Mouse (Mus musculus): ENCODE results near the gene Rps15. TPM values are rescaled to one million over a fixed set of nuclear protein-coding genes. Genes with fewer than 3 reads are reported as not detected.

The Rps15 gene
- polyA plus RNA-seq, 1 experiment from 2014 or later = 741 TPM

- DNase-seq (ENCODE audit: low spot score) = no peak
- TF ChIP-seq CTCF (IDR thresholded peaks at IDR 0.05) = no peak
- TF ChIP-seq EP300 (IDR thresholded peaks at IDR 0.05) = no peak
- 91% methylated on average over 26 of the region's 26 CpGs for WGBS
These were observed 37.6 kb upstream of the Rps15 start for GRCm38 (mm10) chr10:80254331-80255297.

GRCm38 (mm10) chr10:80255881-80256535 lies 36.2 kb upstream of the Rps15 start:
- peaks cover 5% of the 10 kb centered on the region; the same call in 1 of the 2 replicates for H3K4me1 ChIP-seq (ENCODE audit: insufficient read depth, low read depth, low read length)
- ATAC-seq (no peak), DNase-seq (ENCODE audit: low spot score) (peak; percentile 9)
- H3K9ac ChIP-seq (replicated peaks; ENCODE audit: low read depth) = no peak overlapping the region
- WGBS = 85% methylated on average over 5 of the region's 5 CpGs
- TF ChIP-seq CTCF (IDR thresholded peaks at IDR 0.05) = peak; percentile 37
- TF ChIP-seq EP300 (IDR thresholded peaks at IDR 0.05) = no peak
- H3K27me3 ChIP-seq (replicated peaks; ENCODE audit: insufficient read depth, low read length) = no peaks in the 10 kb centered on the region
- no peak overlapping the region for H3K27ac ChIP-seq (ENCODE audit: low read length)
- no peak overlapping the region for H3K4me2 ChIP-seq (replicated peaks; ENCODE audit: low read depth, low read length)
- peaks cover 22% of the 10 kb centered on the region; the same call in 1 of the 2 replicates for H3K36me3 ChIP-seq (ENCODE audit: insufficient read depth, low read length)
- no peaks in the 10 kb centered on the region for H3K9me3 ChIP-seq (ENCODE audit: low read length)
- no peak overlapping the region for H3K4me3 ChIP-seq (ENCODE audit: low read depth, low read length)

More at GRCm38 (mm10) chr10:80254331-80255297, 37.6 kb upstream of the Rps15 start:
- H3K27me3 ChIP-seq (replicated peaks; ENCODE audit: insufficient read depth, low read length) = no peaks in the 10 kb centered on the region
- H3K9me3 ChIP-seq (ENCODE audit: low read length) = no peaks in the 10 kb centered on the region
- ATAC-seq = no peak
- no peak overlapping the region for H3K4me2 ChIP-seq (replicated peaks; ENCODE audit: low read depth, low read length)
- peaks cover 22% of the 10 kb centered on the region; the same call in 1 of the 2 replicates for H3K36me3 ChIP-seq (ENCODE audit: insufficient read depth, low read length)
- no peak overlapping the region for H3K27ac ChIP-seq (ENCODE audit: low read length)
- H3K9ac ChIP-seq (replicated peaks; ENCODE audit: low read depth) = no peak overlapping the region
- H3K4me3 ChIP-seq (ENCODE audit: low read depth, low read length) = no peak overlapping the region
- H3K4me1 ChIP-seq (ENCODE audit: insufficient read depth, low read depth, low read length) = no peaks in the 10 kb centered on the region; the same call in 1 of the 2 replicates

- Histone ChIP-seq H3K4me2 (replicated peaks; ENCODE audit: low read depth, low read length) (no peak overlapping the region), H3K4me3 (ENCODE audit: low read depth, low read length) (no peak overlapping the region), H3K4me1 (ENCODE audit: insufficient read depth, low read depth, low read length) (peaks cover 10% of the 10 kb centered on the region; the same call in 1 of the 2 replicates), H3K27me3 (replicated peaks; ENCODE audit: insufficient read depth, low read length) (no peaks in the 10 kb centered on the region), H3K36me3 (ENCODE audit: insufficient read depth, low read length) (peaks cover 22% of the 10 kb centered on the region; the same call in 1 of the 2 replicates), H3K9me3 (ENCODE audit: low read length) (no peaks in the 10 kb centered on the region), H3K27ac (ENCODE audit: low read length) (no peak overlapping the region), H3K9ac (replicated peaks; ENCODE audit: low read depth) (no peak overlapping the region)
- WGBS = 88% methylated on average over 2 of the region's 2 CpGs
- ATAC-seq (no peak), DNase-seq (ENCODE audit: low spot score) (no peak)
- TF ChIP-seq EP300 (IDR thresholded peaks at IDR 0.05) (no peak), CTCF (IDR thresholded peaks at IDR 0.05) (no peak)
These were observed 34.3 kb upstream of the Rps15 start for GRCm38 (mm10) chr10:80257936-80258335.

GRCm38 (mm10) chr10:80258752-80259462 lies 33.3 kb upstream of the Rps15 start:
- Histone ChIP-seq H3K27me3 (replicated peaks; ENCODE audit: insufficient read depth, low read length) (no peaks in the 10 kb centered on the region), H3K36me3 (ENCODE audit: insufficient read depth, low read length) (peaks cover 22% of the 10 kb centered on the region; the same call in 1 of the 2 replicates), H3K4me3 (ENCODE audit: low read depth, low read length) (no peak overlapping the region), H3K9ac (replicated peaks; ENCODE audit: low read depth) (no peak overlapping the region), H3K4me1 (ENCODE audit: insufficient read depth, low read depth, low read length) (peaks cover 10% of the 10 kb centered on the region; the same call in 1 of the 2 replicates), H3K4me2 (replicated peaks; ENCODE audit: low read depth, low read length) (no peak overlapping the region), H3K9me3 (ENCODE audit: low read length) (no peaks in the 10 kb centered on the region), H3K27ac (ENCODE audit: low read length) (no peak overlapping the region)
- no peak for DNase-seq (ENCODE audit: low spot score)
- no peak for ATAC-seq
- TF ChIP-seq EP300 (IDR thresholded peaks at IDR 0.05) (no peak), CTCF (IDR thresholded peaks at IDR 0.05) (no peak)
- WGBS = 88% methylated on average over 14 of the region's 14 CpGs

- no peak for ATAC-seq
- Histone ChIP-seq H3K27ac (ENCODE audit: low read length) (no peak overlapping the region), H3K4me3 (ENCODE audit: low read depth, low read length) (no peak overlapping the region), H3K36me3 (ENCODE audit: insufficient read depth, low read length) (peaks cover 22% of the 10 kb centered on the region; the same call in 1 of the 2 replicates), H3K9me3 (ENCODE audit: low read length) (no peaks in the 10 kb centered on the region), H3K4me1 (ENCODE audit: insufficient read depth, low read depth, low read length) (peaks cover 10% of the 10 kb centered on the region; the same call in 1 of the 2 replicates), H3K27me3 (replicated peaks; ENCODE audit: insufficient read depth, low read length) (no peaks in the 10 kb centered on the region), H3K4me2 (replicated peaks; ENCODE audit: low read depth, low read length) (no peak overlapping the region), H3K9ac (replicated peaks; ENCODE audit: low read depth) (no peak overlapping the region)
- 78% methylated on average over 6 of the region's 6 CpGs for WGBS
- DNase-seq (ENCODE audit: low spot score) = no peak
- TF ChIP-seq EP300 (IDR thresholded peaks at IDR 0.05) (no peak), CTCF (IDR thresholded peaks at IDR 0.05) (no peak)
These were observed 32.8 kb upstream of the Rps15 start for GRCm38 (mm10) chr10:80259463-80259805.
